Mouse (Mus musculus): ENCODE results near the gene Abhd8. TPM values are rescaled to one million over a fixed set of nuclear protein-coding genes. Genes with fewer than 3 reads are reported as not detected.

Abhd8 gene
- polyA plus RNA-seq, 1 experiment from 2014 or later: 126 TPM

GRCm38 (mm10) chr8:71497881-71498501 is 34.5 kb upstream of the Abhd8 start:
- no peaks in the 10 kb centered on the region for H3K9me3 ChIP-seq (ENCODE audit: control insufficient read depth, low read length)
- H3K27me3 ChIP-seq (ENCODE audit: control insufficient read depth, insufficient read depth, low read length): no peaks in the 10 kb centered on the region
- H3K4me1 ChIP-seq (replicated peaks; ENCODE audit: control insufficient read depth, insufficient read depth, low read length): no peaks in the 10 kb centered on the region
- H3K36me3 ChIP-seq (replicated peaks; ENCODE audit: control insufficient read depth, insufficient read depth): peaks cover 13% of the 10 kb centered on the region; the same call in 1 of the 2 replicates
- H3K4me3 ChIP-seq (replicated peaks; ENCODE audit: low read length): no peak overlapping the region
- WGBS: 27% methylated on average over 15 of the region's 15 CpGs
- H3K4me2 ChIP-seq (replicated peaks): no peak overlapping the region
- no peak overlapping the region for H3K9ac ChIP-seq
- no peak for ATAC-seq (ENCODE audit: low FRiP score)
- DNase-seq (ENCODE audit: low spot score): no peak
- H3K27ac ChIP-seq: no peak overlapping the region

- Histone ChIP-seq H3K9ac (no peak overlapping the region), H3K36me3 (replicated peaks; ENCODE audit: control insufficient read depth, insufficient read depth) (peaks cover 21% of the 10 kb centered on the region; the same call in 1 of the 2 replicates), H3K4me3 (replicated peaks; ENCODE audit: low read length) (no peak overlapping the region), H3K4me2 (replicated peaks) (no peak overlapping the region), H3K9me3 (ENCODE audit: control insufficient read depth, low read length) (no peaks in the 10 kb centered on the region), H3K27me3 (ENCODE audit: control insufficient read depth, insufficient read depth, low read length) (no peaks in the 10 kb centered on the region), H3K27ac (no peak overlapping the region), H3K4me1 (replicated peaks; ENCODE audit: control insufficient read depth, insufficient read depth, low read length) (no peaks in the 10 kb centered on the region)
- WGBS: 88% methylated on average over 1 of the region's 1 CpGs
- no peak for ATAC-seq (ENCODE audit: low FRiP score)
- no peak for DNase-seq (ENCODE audit: low spot score)
Measured at GRCm38 (mm10) chr8:71497077-71497645, 33.7 kb upstream of the Abhd8 start.

DNA sequence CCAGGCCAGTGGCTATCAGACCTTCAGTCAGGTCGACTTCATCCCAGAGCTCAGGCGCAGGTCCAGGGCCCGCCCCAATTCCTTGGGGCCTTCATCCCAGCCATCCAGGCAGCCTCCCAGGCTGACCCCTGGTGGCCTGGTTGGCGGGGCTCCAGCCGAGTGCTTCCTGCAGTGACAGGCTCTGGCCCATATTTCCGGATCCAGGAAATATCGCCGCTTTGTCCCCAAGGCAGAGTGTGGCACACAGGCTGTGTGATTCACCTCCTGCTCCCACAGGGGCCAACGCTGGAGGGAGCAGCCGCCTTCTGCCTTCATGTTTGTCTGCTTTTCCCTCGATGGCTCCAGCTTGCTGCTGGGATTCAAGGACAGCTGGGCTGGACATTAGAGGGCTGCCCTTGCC is 33.0 kb upstream of the Abhd8 start:
- ATAC-seq (ENCODE audit: low FRiP score): no peak
- WGBS: 42% methylated on average over 11 of the region's 11 CpGs
- Histone ChIP-seq H3K27me3 (ENCODE audit: control insufficient read depth, insufficient read depth, low read length) (no peaks in the 10 kb centered on the region), H3K4me1 (replicated peaks; ENCODE audit: control insufficient read depth, insufficient read depth, low read length) (no peaks in the 10 kb centered on the region), H3K4me3 (replicated peaks; ENCODE audit: low read length) (no peak overlapping the region), H3K36me3 (replicated peaks; ENCODE audit: control insufficient read depth, insufficient read depth) (peaks cover 27% of the 10 kb centered on the region), H3K9me3 (ENCODE audit: control insufficient read depth, low read length) (no peaks in the 10 kb centered on the region), H3K4me2 (replicated peaks) (no peak overlapping the region), H3K27ac (0 out of 2 replicates have a peak overlapping the region, but pooled peaks have one; percentile 48), H3K9ac (no peak overlapping the region)
- no peak for DNase-seq (ENCODE audit: low spot score)

- Histone ChIP-seq H3K9ac (no peak overlapping the region), H3K4me3 (replicated peaks; ENCODE audit: low read length) (no peak overlapping the region), H3K4me2 (replicated peaks) (no peak overlapping the region), H3K27ac (0 out of 2 replicates have a peak overlapping the region, but pooled peaks have one; percentile 48), H3K9me3 (ENCODE audit: control insufficient read depth, low read length) (no peaks in the 10 kb centered on the region), H3K36me3 (replicated peaks; ENCODE audit: control insufficient read depth, insufficient read depth) (peaks cover 34% of the 10 kb centered on the region), H3K4me1 (replicated peaks; ENCODE audit: control insufficient read depth, insufficient read depth, low read length) (no peaks in the 10 kb centered on the region), H3K27me3 (ENCODE audit: control insufficient read depth, insufficient read depth, low read length) (no peaks in the 10 kb centered on the region)
- 91% methylated on average over 5 of the region's 5 CpGs for WGBS
- DNase-seq (ENCODE audit: low spot score) (no peak), ATAC-seq (ENCODE audit: low FRiP score) (no peak)
Measured at GRCm38 (mm10) chr8:71495811-71496210, 32.4 kb upstream of the Abhd8 start.

DNA sequence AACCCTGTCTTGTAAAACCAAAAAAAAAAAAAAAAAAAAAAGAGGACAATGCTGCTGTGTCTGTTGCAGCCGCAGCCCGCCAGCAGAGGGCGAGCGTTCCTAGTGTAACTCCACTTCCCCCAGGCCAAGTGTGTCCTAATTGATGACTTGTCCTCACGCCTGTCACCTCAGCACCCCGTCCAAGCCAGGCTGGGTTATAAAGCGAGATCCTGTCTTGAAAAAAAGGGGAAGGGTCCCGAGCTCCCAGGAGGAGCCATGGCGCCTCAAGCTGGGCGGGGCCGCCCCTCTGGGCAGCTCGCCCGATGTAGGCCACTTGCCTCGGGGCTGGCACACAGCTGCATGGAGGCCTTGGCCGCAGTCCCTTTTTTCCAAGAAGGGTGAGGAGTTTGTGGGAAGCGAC is 31.6 kb upstream of the Abhd8 start:
- H3K4me2 ChIP-seq (replicated peaks): peak overlapping the region; percentile 24; the same call in 1 of the 2 replicates
- H3K27me3 ChIP-seq (ENCODE audit: control insufficient read depth, insufficient read depth, low read length): no peaks in the 10 kb centered on the region
- peak; percentile 82 for DNase-seq (ENCODE audit: low spot score)
- no peaks in the 10 kb centered on the region for H3K9me3 ChIP-seq (ENCODE audit: control insufficient read depth, low read length)
- H3K36me3 ChIP-seq (replicated peaks; ENCODE audit: control insufficient read depth, insufficient read depth): peaks cover 41% of the 10 kb centered on the region
- 23% methylated on average over 15 of the region's 16 CpGs for WGBS
- H3K27ac ChIP-seq: no peak overlapping the region
- no peak overlapping the region for H3K9ac ChIP-seq
- H3K4me1 ChIP-seq (replicated peaks; ENCODE audit: control insufficient read depth, insufficient read depth, low read length): no peaks in the 10 kb centered on the region
- ATAC-seq (ENCODE audit: low FRiP score): peak; percentile 72
- no peak overlapping the region for H3K4me3 ChIP-seq (replicated peaks; ENCODE audit: low read length)

GRCm38 (mm10) chr8:71488454-71488853 is 25.0 kb upstream of the Abhd8 start:
- H3K27ac ChIP-seq: no peak overlapping the region
- WGBS: under 1% methylated on average over 22 of the region's 22 CpGs
- ATAC-seq (ENCODE audit: low FRiP score): peak; percentile 88

DNA sequence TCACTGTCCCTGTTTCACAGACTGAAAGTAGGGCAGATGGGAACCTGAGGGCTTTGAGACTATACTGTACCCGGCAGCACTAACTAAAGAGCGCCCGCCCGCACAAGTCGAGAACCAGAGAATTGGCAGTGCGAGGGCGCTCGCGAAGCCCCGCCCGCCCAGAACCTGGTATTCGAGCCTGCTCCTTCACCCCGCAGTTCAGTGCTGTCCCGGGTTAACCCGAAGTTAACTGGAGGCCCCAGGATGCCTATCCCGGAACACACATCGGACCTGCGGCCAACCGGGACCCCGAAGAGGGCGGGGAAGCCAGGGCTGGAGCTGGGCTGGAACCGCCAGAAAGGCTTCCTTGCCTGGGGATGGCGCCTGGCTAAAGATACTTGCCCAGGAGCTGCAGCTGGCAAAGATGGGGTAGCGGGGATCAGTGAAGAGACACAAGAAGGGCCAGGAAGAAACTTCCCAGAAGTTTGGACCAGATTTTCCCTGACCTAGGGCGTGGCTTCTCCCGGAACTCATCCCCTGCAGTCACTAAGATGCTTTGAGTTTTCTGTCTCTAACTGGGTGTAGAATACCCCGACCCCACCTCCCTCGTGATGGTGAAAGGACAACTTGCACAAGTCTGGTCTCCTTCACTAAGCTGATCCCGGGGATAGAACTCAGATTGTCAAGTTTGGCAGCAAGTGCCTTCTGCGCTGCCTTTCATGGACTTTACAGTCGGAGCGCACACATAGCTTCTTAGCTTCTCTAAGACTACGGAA is 24.4 kb upstream of the Abhd8 start, which contains the start of gene Gtpbp3:
TSS of gene Gtpbp3 (plus strand) at position 413 of the 755 bp plus-strand sequence.
- WGBS: 0% methylated on average over 33 of the region's 33 CpGs
- H3K4me2 ChIP-seq (replicated peaks): peak within 1 kb of the TSS; percentile 90

More at GRCm38 (mm10) chr8:71488454-71488853, 25.0 kb upstream of the Abhd8 start:
- H3K9me3 ChIP-seq (ENCODE audit: control insufficient read depth, low read length): no peaks in the 10 kb centered on the region
- H3K4me1 ChIP-seq (replicated peaks; ENCODE audit: control insufficient read depth, insufficient read depth, low read length): peaks cover 26% of the 10 kb centered on the region
- peak overlapping the region; percentile 62 for H3K4me3 ChIP-seq (replicated peaks; ENCODE audit: low read length)
- peak; percentile 95 for DNase-seq (ENCODE audit: low spot score)
- peaks cover 32% of the 10 kb centered on the region for H3K36me3 ChIP-seq (replicated peaks; ENCODE audit: control insufficient read depth, insufficient read depth)
- H3K9ac ChIP-seq: peak overlapping the region; percentile 63
- peak overlapping the region; percentile 90 for H3K4me2 ChIP-seq (replicated peaks)
- H3K27me3 ChIP-seq (ENCODE audit: control insufficient read depth, insufficient read depth, low read length): no peaks in the 10 kb centered on the region

GRCm38 (mm10) chr8:71486136-71486529 is 22.7 kb upstream of the Abhd8 start:
- peak overlapping the region; percentile 84 for H3K4me2 ChIP-seq (replicated peaks)
- peak overlapping the region; percentile 99 for H3K9ac ChIP-seq
- H3K36me3 ChIP-seq (replicated peaks; ENCODE audit: control insufficient read depth, insufficient read depth): peaks cover 29% of the 10 kb centered on the region
- no peak for ATAC-seq (ENCODE audit: low FRiP score)
- H3K4me3 ChIP-seq (replicated peaks; ENCODE audit: low read length): peak overlapping the region; percentile 90
- no peaks in the 10 kb centered on the region for H3K9me3 ChIP-seq (ENCODE audit: control insufficient read depth, low read length)
- H3K4me1 ChIP-seq (replicated peaks; ENCODE audit: control insufficient read depth, insufficient read depth, low read length): peaks cover 26% of the 10 kb centered on the region
- 25% methylated on average over 7 of the region's 7 CpGs for WGBS
- DNase-seq (ENCODE audit: low spot score): no peak
- no peaks in the 10 kb centered on the region for H3K27me3 ChIP-seq (ENCODE audit: control insufficient read depth, insufficient read depth, low read length)
- no peak overlapping the region for H3K27ac ChIP-seq

More for the DNA sequence above, 24.4 kb upstream of the Abhd8 start, which contains the start of gene Gtpbp3:
- Histone ChIP-seq H3K4me3 (replicated peaks; ENCODE audit: low read length) (peak within 1 kb of the TSS; percentile 62), H3K4me1 (replicated peaks; ENCODE audit: control insufficient read depth, insufficient read depth, low read length) (peaks cover 26% of the 10 kb centered on the region), H3K36me3 (replicated peaks; ENCODE audit: control insufficient read depth, insufficient read depth) (peaks cover 32% of the 10 kb centered on the region), H3K9ac (peak within 1 kb of the TSS; percentile 63), H3K27ac (peak within 1 kb of the TSS; percentile 66), H3K27me3 (ENCODE audit: control insufficient read depth, insufficient read depth, low read length) (no peaks in the 10 kb centered on the region), H3K9me3 (ENCODE audit: control insufficient read depth, low read length) (no peaks in the 10 kb centered on the region)
- ATAC-seq (ENCODE audit: low FRiP score) (peak; percentile 25; the same call in 1 of the 2 replicates), DNase-seq (ENCODE audit: low spot score) (peak; percentile 66)
